Mouse (Mus musculus) kidney, postnatal 10 days (tissue): ENCODE measurements around the gene Rnf144b.
A peak's percentile ranks its signal among the peaks of the same experiment; 100 is the strongest.

Experiments used
- DNase-seq: peaks from one replicate; pipeline ENCODE4 v3.0.0; 2021; ENCODE audit warnings: mixed read lengths

Rnf144b gene

GRCm38 (mm10) chr13:47224648-47225323 lies 102.3 kb downstream of the Rnf144b start:
- peak; percentile 47 for DNase-seq

- no peak for DNase-seq
These were observed 102.9 kb downstream of the Rnf144b start for GRCm38 (mm10) chr13:47225324-47225697.

GRCm38 (mm10) chr13:47225802-47226201 lies 103.3 kb downstream of the Rnf144b start:
- no peak for DNase-seq

GRCm38 (mm10) chr13:47226521-47226920 lies 104.1 kb downstream of the Rnf144b start:
- DNase-seq, result no peak

GRCm38 (mm10) chr13:47228201-47228600 lies 105.7 kb downstream of the Rnf144b start:
- no peak for DNase-seq

- DNase-seq, result no peak
These were observed 106.3 kb downstream of the Rnf144b start for GRCm38 (mm10) chr13:47228626-47229190.

GRCm38 (mm10) chr13:47232163-47232562 lies 109.7 kb downstream of the Rnf144b start:
- no peak for DNase-seq

- no peak for DNase-seq
These were observed 114.9 kb downstream of the Rnf144b start for GRCm38 (mm10) chr13:47237376-47237775.

- DNase-seq, result no peak
These were observed 115.7 kb downstream of the Rnf144b start for GRCm38 (mm10) chr13:47238131-47238530.

GRCm38 (mm10) chr13:47243569-47243968 lies 121.1 kb downstream of the Rnf144b start:
- no peak for DNase-seq

- no peak for DNase-seq
These were observed 122.3 kb downstream of the Rnf144b start for GRCm38 (mm10) chr13:47244771-47245170.

GRCm38 (mm10) chr13:47246459-47246858 lies 124.0 kb downstream of the Rnf144b start:
- no peak for DNase-seq

- no peak for DNase-seq
These were observed 124.8 kb downstream of the Rnf144b start for GRCm38 (mm10) chr13:47247156-47247800.

GRCm38 (mm10) chr13:47248289-47249010 lies 126.0 kb downstream of the Rnf144b start:
- DNase-seq, result no peak

GRCm38 (mm10) chr13:47250615-47251014 lies 128.2 kb downstream of the Rnf144b start:
- no peak for DNase-seq

- DNase-seq, result no peak
These were observed 128.8 kb downstream of the Rnf144b start for GRCm38 (mm10) chr13:47251114-47251764.

GRCm38 (mm10) chr13:47253711-47254110 lies 131.3 kb downstream of the Rnf144b start:
- DNase-seq, result no peak

GRCm38 (mm10) chr13:47259297-47259696 lies 136.8 kb downstream of the Rnf144b start:
- no peak for DNase-seq

GRCm38 (mm10) chr13:47261961-47262360 lies 139.5 kb downstream of the Rnf144b start:
- DNase-seq, result no peak

- DNase-seq, result no peak
These were observed 141.9 kb downstream of the Rnf144b start for GRCm38 (mm10) chr13:47264382-47264781.

GRCm38 (mm10) chr13:47266411-47266810 lies 144.0 kb downstream of the Rnf144b start:
- DNase-seq, result no peak

GRCm38 (mm10) chr13:47268227-47268626 lies 145.8 kb downstream of the Rnf144b start:
- no peak for DNase-seq

GRCm38 (mm10) chr13:47272928-47273327 lies 150.5 kb downstream of the Rnf144b start:
- DNase-seq, result no peak
